Mouse (Mus musculus) embryonic facial prominence, embryonic 10.5 days (tissue): Measurements from ENCODE around the gene Etfa. TPM values are rescaled to one million over a fixed set of nuclear protein-coding genes. Genes with fewer than 3 reads are reported as not detected.

Experiments
- DNase-seq: peaks from one replicate; pipeline ENCODE4 v3.0.0-alpha.2; 2017; ENCODE audit warnings: low spot score
- H3K27ac ChIP-seq: fragments of 300-500 bp; sonication (generic); replicated peaks from 2 replicates; pipeline ENCODE4 v1.5.1; 2016; ENCODE audit warnings: mild to moderate bottlenecking
- H3K27me3 ChIP-seq: fragments of 300-500 bp; sonication (generic); replicated peaks from 2 replicates; pipeline ENCODE4 v1.6.1; 2016; ENCODE audit warnings: low read depth, mild to moderate bottlenecking; ENCODE audit not compliant: poor library complexity, severe bottlenecking
- H3K36me3 ChIP-seq: fragments of 300-500 bp; sonication (generic); replicated peaks from 2 replicates; pipeline ENCODE4 v1.6.1; 2016; ENCODE audit warnings: mild to moderate bottlenecking, moderate library complexity
- H3K4me1 ChIP-seq: fragments of 300-500 bp; sonication (generic); 2 replicates; pipeline ENCODE4 v1.6.1; 2016
- H3K4me3 ChIP-seq: fragments of 300-500 bp; sonication (generic); 2 replicates; pipeline ENCODE4 v1.5.1; 2016; ENCODE audit warnings: mild to moderate bottlenecking, moderate library complexity
- H3K9me3 ChIP-seq: fragments of 300-500 bp; sonication (generic); 2 replicates; pipeline ENCODE4 v1.6.1; 2016; ENCODE audit warnings: mild to moderate bottlenecking
- WGBS: fragments of 180-500 bp; shearing (Covaris S2); methylation state at CpG from one replicate; pipeline ENCODE4 v1.1.7; 2016; 5-methylcytosine and 5-hydroxymethylcytosine counted together
- polyA plus RNA-seq: library from polyadenylated mRNA; unstranded; fragments of >200 nt; fragmentation: Nextera tagmentation; extraction: Ambion mirVana; gene quantifications from 2 replicates; pipeline ENCODE4 v1.2.1, GENCODE M21; 2016

The Etfa gene
- polyA plus RNA-seq, 1 experiment from 2014 or later, result 159 TPM

DNA sequence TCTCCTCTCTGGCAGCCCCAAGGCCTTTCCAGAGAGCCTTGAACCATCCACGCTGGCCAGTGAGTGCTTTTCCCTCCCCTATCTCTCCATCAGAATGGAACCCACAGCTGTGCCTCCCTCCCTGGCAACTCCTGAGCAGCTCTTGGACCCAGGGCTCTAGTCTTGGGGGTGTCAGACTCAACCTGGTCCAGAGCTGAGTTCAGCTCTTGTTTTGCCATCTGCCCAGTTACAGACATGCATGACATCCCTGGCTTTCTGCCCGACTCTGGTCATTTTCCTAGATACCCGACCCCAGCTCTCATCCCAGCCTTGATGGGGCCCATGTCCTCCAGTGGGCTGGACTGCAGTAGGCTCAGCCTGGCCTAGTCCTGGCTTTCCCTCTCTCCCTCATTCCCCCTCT is 73.6 kb downstream of the Etfa start:
- H3K9me3 ChIP-seq, result no peaks in the 10 kb centered on the region
- DNase-seq, result no peak
- whole genome bisulfite sequencing, result 67% methylated on average over 3 of the region's 3 CpGs
- H3K27ac ChIP-seq, result no peak overlapping the region
- H3K4me3 ChIP-seq, result no peak overlapping the region
- H3K4me1 ChIP-seq, result no peaks in the 10 kb centered on the region
- no peaks in the 10 kb centered on the region for H3K27me3 ChIP-seq
- H3K36me3 ChIP-seq, result no peaks in the 10 kb centered on the region

DNA sequence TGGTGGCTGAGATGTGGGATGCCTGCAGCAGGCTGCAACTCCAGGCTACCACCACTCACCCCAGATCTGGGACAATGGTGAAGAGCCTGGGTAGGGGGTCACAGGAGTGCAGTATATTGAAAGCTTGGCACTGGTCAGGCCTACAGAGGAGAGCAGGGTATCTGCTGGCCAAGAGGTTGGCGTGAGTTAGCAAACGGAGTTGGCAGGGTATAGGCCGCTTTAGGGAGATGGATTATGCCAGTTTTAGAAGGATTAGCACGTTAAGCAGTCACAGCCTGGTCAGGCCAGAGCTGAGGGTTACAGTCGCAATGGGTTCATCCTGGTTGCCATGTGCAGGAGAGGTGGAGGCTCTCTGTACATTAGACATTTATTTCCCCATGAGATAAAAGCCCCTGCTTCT is 78.2 kb downstream of the Etfa start:
- 84% methylated on average over 5 of the region's 5 CpGs for WGBS
- Histone ChIP-seq H3K27ac (no peak overlapping the region), H3K4me1 (peaks cover 10% of the 10 kb centered on the region), H3K36me3 (no peaks in the 10 kb centered on the region), H3K27me3 (peaks cover 29% of the 10 kb centered on the region), H3K9me3 (no peaks in the 10 kb centered on the region), H3K4me3 (no peak overlapping the region)
- DNase-seq, result no peak

DNA sequence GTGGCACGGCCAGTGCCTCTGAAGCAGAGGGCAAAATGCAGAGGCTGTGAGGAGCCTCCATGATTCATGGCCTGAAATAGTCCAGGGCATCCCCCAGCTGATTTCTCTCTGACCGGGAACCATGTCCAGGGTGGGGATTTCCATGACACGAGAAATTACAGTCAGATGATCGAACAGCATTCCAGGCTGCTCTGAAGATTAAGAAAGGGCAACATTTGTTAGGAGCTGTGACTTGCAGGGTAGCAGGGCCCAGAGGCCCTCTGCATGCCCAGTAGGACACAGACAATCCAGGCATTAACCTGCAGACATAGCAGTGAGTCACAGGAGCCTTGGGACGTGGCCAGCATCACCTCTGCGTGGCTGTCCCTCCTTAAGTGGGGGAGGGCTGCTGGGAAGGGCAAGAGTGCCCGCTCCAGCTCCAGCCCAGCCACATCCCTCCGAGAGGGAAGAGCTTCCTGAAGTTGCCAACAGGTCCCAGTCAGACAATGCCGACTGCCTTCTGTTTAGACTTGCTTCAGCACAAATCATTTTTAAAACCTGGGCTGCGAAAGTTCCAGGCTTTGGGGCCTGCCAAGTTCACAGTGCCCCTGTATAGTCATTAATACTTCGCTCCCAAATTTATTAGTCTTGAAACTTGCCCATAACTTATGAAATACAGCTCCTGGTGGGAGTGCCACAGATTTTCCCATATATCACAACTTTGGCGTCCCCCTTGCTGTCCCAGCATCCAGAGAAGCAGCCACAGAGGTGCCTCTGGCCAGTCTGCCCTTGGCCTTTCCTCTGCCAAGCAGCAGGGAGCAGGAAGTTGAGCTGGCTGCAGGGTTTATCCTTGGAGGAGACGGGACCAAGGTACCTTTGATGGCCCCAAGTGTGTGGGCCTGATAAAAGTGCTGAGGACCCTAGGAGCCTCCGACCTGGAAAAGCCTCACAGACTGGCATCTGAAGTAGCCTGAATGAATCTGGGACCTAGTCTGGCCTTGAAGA is 79.4 kb downstream of the Etfa start:
- H3K27me3 ChIP-seq, result peaks cover 29% of the 10 kb centered on the region
- no peaks in the 10 kb centered on the region for H3K9me3 ChIP-seq
- H3K36me3 ChIP-seq, result no peaks in the 10 kb centered on the region
- H3K27ac ChIP-seq, result no peak overlapping the region
- H3K4me1 ChIP-seq, result peaks cover 14% of the 10 kb centered on the region
- no peak overlapping the region for H3K4me3 ChIP-seq
- 72% methylated on average over 14 of the region's 14 CpGs for WGBS
- no peak for DNase-seq

GRCm38 (mm10) chr9:55430133-55430532 is 81.9 kb downstream of the Etfa start:
- Histone ChIP-seq H3K27me3 (peaks cover 29% of the 10 kb centered on the region), H3K4me1 (peaks cover 33% of the 10 kb centered on the region), H3K27ac (peak overlapping the region; percentile 66), H3K9me3 (no peaks in the 10 kb centered on the region), H3K4me3 (peak overlapping the region; percentile 32), H3K36me3 (no peaks in the 10 kb centered on the region)
- 21% methylated on average over 20 of the region's 20 CpGs for WGBS
- peak; percentile 63 for DNase-seq

DNA sequence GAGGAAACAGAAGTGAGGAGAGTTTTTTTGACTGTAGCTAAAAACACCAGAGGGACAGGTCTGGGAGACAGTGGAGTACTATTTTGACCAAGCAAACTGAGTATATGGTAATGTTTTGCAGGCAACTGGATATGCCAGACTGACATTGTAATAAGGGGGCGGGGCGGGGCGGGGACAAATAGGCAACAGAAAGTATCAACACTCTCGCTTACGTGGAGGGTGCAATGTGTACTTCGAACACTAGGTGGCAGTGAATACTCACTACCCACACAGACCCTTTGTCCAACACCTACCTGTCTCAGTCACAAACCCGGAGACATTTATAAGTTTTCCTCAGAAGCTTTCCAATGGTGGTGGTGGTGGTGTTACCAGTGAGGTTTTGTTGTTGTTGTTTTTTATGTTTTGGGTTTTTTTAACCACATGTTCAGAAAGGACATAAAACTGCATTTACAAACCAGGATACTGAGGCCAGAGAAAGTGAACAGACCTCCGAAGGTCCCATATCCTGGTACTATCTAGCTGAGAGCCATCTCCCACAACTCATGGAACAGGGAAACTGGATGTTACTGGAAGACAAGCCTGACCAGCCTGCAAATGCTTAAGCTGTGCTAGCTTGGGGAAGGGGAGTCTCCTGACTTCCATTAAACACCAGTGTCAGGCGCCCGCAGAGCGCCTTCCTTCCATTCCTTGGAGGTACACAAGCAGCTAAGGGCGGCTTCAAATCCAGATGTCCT is 82.6 kb downstream of the Etfa start:
- Histone ChIP-seq H3K27ac (peak overlapping the region; percentile 66), H3K4me3 (no peak overlapping the region; the same call in 1 of the 2 replicates)
- WGBS, result 32% methylated on average over 12 of the region's 12 CpGs

DNA sequence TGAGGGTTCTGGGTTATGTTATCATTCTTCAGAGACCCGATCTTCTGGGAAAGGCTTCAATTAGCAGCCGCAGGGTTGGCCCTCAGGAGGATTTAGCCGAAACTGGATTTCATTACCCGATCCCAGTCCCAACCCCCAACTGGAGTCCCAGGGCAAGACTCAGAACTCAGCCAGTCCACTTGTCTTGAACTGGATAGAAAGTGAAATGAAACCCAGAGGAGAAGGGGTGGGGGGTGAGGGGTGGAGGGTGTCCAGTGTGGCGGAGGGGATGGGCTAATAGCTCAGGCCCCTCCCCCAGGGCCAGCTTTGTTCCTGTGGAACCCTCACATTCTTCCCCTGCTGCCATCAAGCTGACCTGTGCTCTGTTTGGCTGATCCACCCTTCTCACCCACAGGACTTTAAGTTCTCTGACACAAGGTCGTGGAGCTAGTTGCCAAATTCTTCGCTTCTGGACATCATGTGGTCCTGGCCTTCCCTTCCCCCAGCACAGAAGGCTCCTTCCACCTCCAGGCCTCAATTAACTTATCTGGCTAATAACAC is 86.7 kb downstream of the Etfa start:
- Histone ChIP-seq H3K9me3 (peaks cover 12% of the 10 kb centered on the region), H3K36me3 (no peaks in the 10 kb centered on the region), H3K4me1 (peaks cover 46% of the 10 kb centered on the region), H3K4me3 (no peak overlapping the region), H3K27me3 (peaks cover 8% of the 10 kb centered on the region), H3K27ac (peak overlapping the region; percentile 64)
- peak; percentile 61 for DNase-seq
- 34% methylated on average over 7 of the region's 7 CpGs for WGBS

More for the DNA sequence above, 82.6 kb downstream of the Etfa start:
- Histone ChIP-seq H3K9me3 (no peaks in the 10 kb centered on the region), H3K36me3 (no peaks in the 10 kb centered on the region), H3K27me3 (peaks cover 29% of the 10 kb centered on the region), H3K4me1 (peaks cover 41% of the 10 kb centered on the region)
- DNase-seq, result peak; percentile 84

DNA sequence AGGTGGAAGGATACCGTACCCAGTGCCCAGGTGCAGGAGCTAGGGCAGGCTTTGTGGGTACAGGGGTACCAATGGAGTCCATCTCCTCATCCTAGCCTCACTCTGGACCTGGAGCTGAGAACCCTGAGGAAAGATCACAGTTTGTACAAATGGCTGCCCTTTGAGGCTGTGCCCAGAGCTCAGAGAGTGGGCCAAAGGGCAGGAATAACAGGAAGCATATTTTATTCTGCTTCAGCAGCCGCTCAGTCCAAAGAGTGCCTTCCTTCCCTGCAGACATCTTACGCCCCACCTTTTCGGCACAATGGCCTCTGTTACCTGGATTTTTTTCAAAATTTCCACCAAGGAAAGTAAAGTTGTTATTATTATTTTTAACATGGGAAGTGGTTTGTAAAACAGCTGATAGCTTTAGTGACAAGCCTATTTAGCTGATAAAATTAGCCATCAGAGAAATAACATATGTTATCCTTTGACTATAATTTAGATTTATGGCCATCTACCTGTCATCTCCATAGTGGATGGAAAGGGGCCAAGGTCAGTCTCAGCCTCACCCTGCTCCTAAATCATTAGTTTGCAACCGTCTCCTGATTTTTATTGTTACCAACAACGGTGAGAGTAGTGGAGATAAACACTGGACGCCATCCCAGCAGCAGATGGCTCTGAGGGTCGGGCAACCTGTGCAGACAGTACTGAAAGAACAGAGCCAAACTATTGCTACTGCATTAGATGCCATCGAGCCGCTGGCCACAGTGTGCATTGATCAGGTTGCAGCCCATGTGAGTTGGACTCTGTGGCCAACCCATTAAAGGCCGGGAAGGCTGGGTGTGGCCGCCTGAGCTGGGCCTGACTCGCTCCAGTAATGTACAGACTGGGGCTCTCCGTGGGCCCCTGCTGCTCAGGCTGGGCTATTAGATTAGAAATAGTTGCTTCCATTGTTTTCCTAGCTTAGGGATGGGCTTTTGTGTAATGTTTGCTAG is 88.3 kb downstream of the Etfa start:
- H3K4me1 ChIP-seq, result peaks cover 34% of the 10 kb centered on the region
- 80% methylated on average over 14 of the region's 14 CpGs for WGBS
- no peak for DNase-seq
- no peaks in the 10 kb centered on the region for H3K36me3 ChIP-seq
- H3K9me3 ChIP-seq, result peaks cover 12% of the 10 kb centered on the region
- no peaks in the 10 kb centered on the region for H3K27me3 ChIP-seq
- no peak overlapping the region for H3K4me3 ChIP-seq
- H3K27ac ChIP-seq, result peak overlapping the region; percentile 64; the same call in 1 of the 2 replicates

DNA sequence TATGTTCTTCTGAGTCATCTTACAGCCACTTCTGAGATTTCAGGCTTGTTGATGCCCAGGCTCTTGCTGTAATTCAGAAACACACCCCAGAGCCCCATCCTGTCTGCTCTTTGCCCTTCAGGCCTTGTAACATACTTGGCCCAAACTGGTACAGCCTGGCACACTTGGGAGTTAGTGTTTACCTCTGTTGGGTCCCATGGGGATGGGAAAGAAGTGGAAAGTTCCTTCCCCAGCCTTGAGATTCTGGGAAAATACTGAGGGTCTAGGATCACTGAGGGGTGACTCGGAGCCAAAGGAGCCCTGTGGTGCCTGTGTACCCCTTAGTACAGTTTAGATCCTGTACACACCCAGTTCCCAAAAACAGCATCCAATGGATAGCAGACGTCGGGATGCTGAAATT is 90.3 kb downstream of the Etfa start:
- no peak for DNase-seq
- WGBS, result 88% methylated on average over 3 of the region's 3 CpGs
- H3K9me3 ChIP-seq, result peaks cover 12% of the 10 kb centered on the region
- no peaks in the 10 kb centered on the region for H3K36me3 ChIP-seq
- H3K4me3 ChIP-seq, result no peak overlapping the region
- H3K27me3 ChIP-seq, result no peaks in the 10 kb centered on the region
- H3K27ac ChIP-seq, result no peak overlapping the region
- peaks cover 29% of the 10 kb centered on the region for H3K4me1 ChIP-seq

- H3K27ac ChIP-seq, result no peak overlapping the region; the same call in 1 of the 2 replicates
- no peaks in the 10 kb centered on the region for H3K36me3 ChIP-seq
- no peak overlapping the region for H3K4me3 ChIP-seq
- peaks cover 52% of the 10 kb centered on the region for H3K4me1 ChIP-seq
- no peaks in the 10 kb centered on the region for H3K9me3 ChIP-seq
- no peak for DNase-seq
- H3K27me3 ChIP-seq, result no peaks in the 10 kb centered on the region; the same call in 1 of the 2 replicates
- 36% methylated on average over 6 of the region's 6 CpGs for WGBS
Measured at GRCm38 (mm10) chr9:55411154-55411553, 100.9 kb downstream of the Etfa start.

DNA sequence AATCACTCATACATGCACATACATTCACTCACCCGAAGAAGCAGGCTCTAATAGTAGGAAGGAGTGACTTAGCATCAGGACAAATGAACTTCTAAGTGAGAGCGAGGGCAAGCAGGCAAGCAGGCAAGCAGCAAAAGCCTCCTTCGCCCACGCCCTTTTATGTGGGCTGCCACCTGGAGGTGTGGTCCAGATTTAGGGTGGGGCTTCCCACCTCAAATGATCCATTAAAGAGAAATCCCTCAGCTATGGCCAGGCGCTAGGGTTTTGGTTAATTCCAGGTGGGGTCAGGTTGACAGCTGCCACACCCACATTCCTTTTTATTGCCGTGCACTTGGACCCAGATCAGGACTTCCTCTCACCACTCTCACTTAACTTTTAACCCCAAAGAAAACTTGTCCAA is 101.6 kb downstream of the Etfa start:
- H3K4me3 ChIP-seq, result no peak overlapping the region
- H3K27me3 ChIP-seq, result no peaks in the 10 kb centered on the region; the same call in 1 of the 2 replicates
- WGBS, result 59% methylated on average over 6 of the region's 6 CpGs
- no peak for DNase-seq
- no peaks in the 10 kb centered on the region for H3K9me3 ChIP-seq
- H3K36me3 ChIP-seq, result no peaks in the 10 kb centered on the region
- no peak overlapping the region for H3K27ac ChIP-seq
- peaks cover 57% of the 10 kb centered on the region for H3K4me1 ChIP-seq

GRCm38 (mm10) chr9:55409833-55410232 is 102.2 kb downstream of the Etfa start:
- WGBS, result 46% methylated on average over 3 of the region's 3 CpGs
- Histone ChIP-seq H3K27me3 (no peaks in the 10 kb centered on the region; the same call in 1 of the 2 replicates), H3K27ac (no peak overlapping the region), H3K36me3 (no peaks in the 10 kb centered on the region), H3K9me3 (no peaks in the 10 kb centered on the region), H3K4me1 (peaks cover 57% of the 10 kb centered on the region), H3K4me3 (no peak overlapping the region)
- DNase-seq, result no peak
